Mouse (Mus musculus) liver, embryonic 11.5 days (tissue): ENCODE results near the gene Hps4. TPM values are rescaled to one million over a fixed set of nuclear protein-coding genes. Genes with fewer than 3 reads are reported as not detected.

Experiments
- ATAC-seq: fragments of 200-750 bp; cut with Nextera tagmentation; replicated peaks from 2 replicates; pipeline ENCODE4 v1.8.0; 2017; ENCODE audit warnings: moderate number of reproducible peaks, mild to moderate bottlenecking, moderate TSS enrichment, moderate library complexity; ENCODE audit not compliant: low FRiP score
- DNase-seq: peaks from one replicate; pipeline ENCODE4 v3.0.0-alpha.2; 2017; ENCODE audit warnings: low spot score
- H3K27ac ChIP-seq: fragments of 300-500 bp; sonication (generic); 2 replicates; pipeline ENCODE4 v1.5.1; 2014; ENCODE audit warnings: mild to moderate bottlenecking, low read depth, low read length, control low read depth
- H3K27me3 ChIP-seq: fragments of 300-500 bp; sonication (generic); replicated peaks from 2 replicates; pipeline ENCODE4 v1.6.1; 2014; ENCODE audit warnings: low read length, mixed read lengths; ENCODE audit not compliant: control insufficient read depth, insufficient read depth
- H3K36me3 ChIP-seq: fragments of 300-500 bp; sonication (generic); 2 replicates; pipeline ENCODE4 v1.6.1; 2014; ENCODE audit warnings: mild to moderate bottlenecking, low read length, moderate library complexity, mixed read lengths; ENCODE audit not compliant: control insufficient read depth, insufficient read depth
- H3K4me1 ChIP-seq: fragments of 300-500 bp; sonication (generic); replicated peaks from 2 replicates; pipeline ENCODE4 v1.6.1; 2014; ENCODE audit warnings: low read length, mixed read lengths; ENCODE audit not compliant: control insufficient read depth, insufficient read depth
- H3K4me2 ChIP-seq: fragments of 300-500 bp; sonication (generic); 2 replicates; pipeline ENCODE4 v1.6.1; 2014; ENCODE audit warnings: mild to moderate bottlenecking, control low read depth, moderate library complexity
- H3K4me3 ChIP-seq: fragments of 300-500 bp; sonication (generic); 2 replicates; pipeline ENCODE4 v1.5.1; 2014; ENCODE audit warnings: low read depth, low read length, control low read depth
- H3K9ac ChIP-seq: fragments of 300-500 bp; sonication (generic); 2 replicates; pipeline ENCODE4 v1.6.1; 2014; ENCODE audit warnings: low read depth, low read length, control low read depth
- H3K9me3 ChIP-seq: fragments of 300-500 bp; sonication (generic); 2 replicates; pipeline ENCODE4 v1.6.1; 2016; ENCODE audit warnings: low read length, inconsistent platforms, mixed read lengths; ENCODE audit not compliant: control insufficient read depth
- WGBS: fragments of 180-500 bp; shearing (Covaris S2); extraction: QIAGEN DNeasy Blood & Tissue Kit; methylation state at CpG from one replicate; pipeline ENCODE4 v1.1.7; 2014; 5-methylcytosine and 5-hydroxymethylcytosine counted together
- polyA plus RNA-seq: library from polyadenylated mRNA; unstranded; fragments of >200 nt; fragmentation: Nextera tagmentation; extraction: Ambion mirVana; gene quantifications from 2 replicates; pipeline ENCODE4 v1.2.1, GENCODE M21; 2014

Gene Hps4
- polyA plus RNA-seq, 1 experiment from 2014 or later: 32.2 TPM

DNA sequence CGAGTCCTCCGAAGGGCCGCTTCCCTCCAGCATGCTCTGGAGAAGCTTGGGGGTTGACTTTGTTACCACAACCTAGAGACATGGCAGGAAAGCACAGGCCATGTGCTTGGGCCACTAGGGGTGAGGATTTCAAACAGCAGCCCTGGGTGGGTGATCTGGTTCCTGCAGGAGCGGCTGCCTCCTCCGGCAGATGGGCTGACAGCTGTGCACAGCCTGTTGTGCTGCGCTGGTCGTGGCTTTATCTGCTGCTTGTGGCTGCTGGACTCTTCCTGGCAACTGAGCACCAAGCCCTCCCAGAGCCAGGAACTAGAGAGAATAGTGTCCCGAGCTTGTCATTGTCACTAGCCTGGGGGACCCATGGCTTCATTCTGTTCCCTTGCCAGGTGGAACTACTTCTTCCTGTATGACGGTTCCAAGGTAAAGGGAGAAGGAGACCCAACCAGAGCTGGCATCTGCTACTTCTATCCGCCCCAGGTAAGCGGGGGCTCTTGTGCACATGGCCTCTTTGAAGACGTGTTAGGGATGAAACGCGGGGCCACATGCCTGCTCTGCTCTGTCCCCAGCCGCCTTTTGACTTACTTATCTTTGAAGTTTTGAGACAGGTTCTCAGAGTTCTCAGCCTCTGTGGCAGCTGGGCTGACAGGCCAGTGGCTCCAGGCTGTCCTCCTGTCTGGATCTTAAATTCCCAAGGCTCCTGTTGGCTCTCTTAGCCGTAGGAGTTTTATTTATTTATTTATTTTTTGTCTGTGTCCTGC lies 3.5 kb downstream of the Hps4 start:
- DNase-seq (no peak), ATAC-seq (peak; percentile 29; the same call in 1 of the 2 replicates)
- 0 out of 2 replicates have a peak overlapping the region, but pooled peaks have one; percentile 8 for H3K27ac ChIP-seq
- WGBS: 64% methylated on average over 16 of the region's 16 CpGs
- H3K4me3 ChIP-seq: no peak overlapping the region
- peak overlapping the region; percentile 36 for H3K4me2 ChIP-seq
- H3K27me3 ChIP-seq: no peaks in the 10 kb centered on the region
- H3K36me3 ChIP-seq: peaks cover 6% of the 10 kb centered on the region
- no peaks in the 10 kb centered on the region for H3K9me3 ChIP-seq
- no peak overlapping the region for H3K9ac ChIP-seq
- peaks cover 33% of the 10 kb centered on the region for H3K4me1 ChIP-seq

DNA sequence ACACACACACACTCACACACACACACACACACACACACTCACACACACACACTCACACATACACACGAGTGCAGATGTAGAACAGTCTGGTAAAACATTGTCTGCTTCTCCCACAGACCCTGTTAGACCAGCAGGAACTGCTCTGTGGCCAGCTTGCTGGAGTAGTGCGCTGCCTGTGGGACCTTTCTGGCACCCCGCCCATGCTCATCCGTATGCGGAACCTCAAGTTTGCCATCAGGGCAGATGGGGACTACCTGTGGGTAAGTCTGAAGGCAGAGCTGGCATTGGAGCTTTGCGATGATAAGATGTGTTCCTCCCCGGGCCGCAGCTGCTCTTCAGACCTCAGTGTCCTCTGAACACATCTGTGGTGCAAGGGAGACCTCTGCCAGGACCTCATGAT lies 6.3 kb downstream of the Hps4 start:
- H3K4me1 ChIP-seq: peaks cover 20% of the 10 kb centered on the region
- WGBS: 90% methylated on average over 8 of the region's 8 CpGs
- H3K36me3 ChIP-seq: peaks cover 9% of the 10 kb centered on the region
- no peaks in the 10 kb centered on the region for H3K9me3 ChIP-seq
- H3K4me3 ChIP-seq: no peak overlapping the region
- no peak overlapping the region for H3K9ac ChIP-seq
- H3K27me3 ChIP-seq: no peaks in the 10 kb centered on the region
- H3K4me2 ChIP-seq: no peak overlapping the region
- H3K27ac ChIP-seq: no peak overlapping the region
- no peak for ATAC-seq
- DNase-seq: no peak

DNA sequence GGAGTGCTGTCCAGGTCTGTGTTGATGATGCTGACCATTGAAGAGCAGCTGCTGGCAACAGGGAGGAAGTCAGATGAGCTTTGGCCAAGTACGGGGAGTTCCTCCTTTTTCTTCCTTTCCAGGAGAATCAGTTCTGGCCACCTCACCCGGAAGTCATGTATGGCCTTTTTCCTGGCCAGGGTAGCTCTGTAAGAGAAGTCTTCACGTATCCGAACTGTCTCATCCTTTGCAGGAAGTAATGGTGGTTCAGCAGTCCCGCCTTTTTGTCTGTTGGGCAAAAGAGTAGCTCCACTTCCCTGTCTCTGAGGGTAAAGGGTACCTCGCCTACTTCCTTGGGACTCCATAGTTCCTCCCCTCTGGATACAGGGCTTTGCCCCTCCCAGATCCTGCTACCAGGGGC lies 12.6 kb downstream of the Hps4 start:
- ATAC-seq: 0 out of 2 replicates have a peak, but pooled peaks have one; percentile 7
- H3K4me2 ChIP-seq: peak overlapping the region; percentile 22
- H3K27me3 ChIP-seq: no peaks in the 10 kb centered on the region
- DNase-seq: no peak
- peaks cover 8% of the 10 kb centered on the region for H3K36me3 ChIP-seq
- peak overlapping the region; percentile 19; the same call in 1 of the 2 replicates for H3K27ac ChIP-seq
- no peaks in the 10 kb centered on the region for H3K9me3 ChIP-seq
- no peak overlapping the region for H3K4me3 ChIP-seq
- WGBS: 55% methylated on average over 6 of the region's 6 CpGs
- peaks cover 22% of the 10 kb centered on the region for H3K4me1 ChIP-seq
- H3K9ac ChIP-seq: no peak overlapping the region

DNA sequence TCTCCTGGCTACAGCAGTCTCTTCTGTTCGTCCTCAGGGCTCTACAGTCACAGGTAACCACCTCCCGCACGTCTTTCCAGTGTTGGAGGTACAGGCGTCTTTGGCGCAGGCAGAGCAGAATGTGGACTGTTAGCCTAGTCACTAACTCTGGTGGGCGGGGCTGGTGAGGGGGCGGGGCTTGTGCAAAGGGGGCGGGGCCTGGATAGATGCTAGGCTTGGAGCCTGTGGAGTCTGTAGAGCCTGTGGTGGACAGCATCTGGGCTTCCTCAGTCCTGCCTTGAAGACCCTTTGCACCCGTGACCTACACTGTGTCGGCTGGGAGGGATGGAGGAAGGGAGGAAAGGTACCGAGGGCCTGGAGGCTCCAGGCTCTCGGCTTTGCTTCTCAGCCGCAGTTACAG lies 13.0 kb downstream of the Hps4 start, which contains the start of gene Gm6583:
Gene Gm6583, minus strand, starts transcription at position 124 of the 400 bp plus-strand sequence.
- Histone ChIP-seq H3K9me3 (no peaks in the 10 kb centered on the region), H3K4me2 (peak within 1 kb of the TSS; percentile 22), H3K4me1 (peaks cover 22% of the 10 kb centered on the region), H3K9ac (no peak within 1 kb of the TSS), H3K4me3 (no peak within 1 kb of the TSS), H3K36me3 (peaks cover 8% of the 10 kb centered on the region), H3K27ac (peak within 1 kb of the TSS; percentile 19; the same call in 1 of the 2 replicates), H3K27me3 (no peaks in the 10 kb centered on the region)
- ATAC-seq (peak; percentile 61), DNase-seq (peak; percentile 52)
- 42% methylated on average over 13 of the region's 13 CpGs for WGBS

DNA sequence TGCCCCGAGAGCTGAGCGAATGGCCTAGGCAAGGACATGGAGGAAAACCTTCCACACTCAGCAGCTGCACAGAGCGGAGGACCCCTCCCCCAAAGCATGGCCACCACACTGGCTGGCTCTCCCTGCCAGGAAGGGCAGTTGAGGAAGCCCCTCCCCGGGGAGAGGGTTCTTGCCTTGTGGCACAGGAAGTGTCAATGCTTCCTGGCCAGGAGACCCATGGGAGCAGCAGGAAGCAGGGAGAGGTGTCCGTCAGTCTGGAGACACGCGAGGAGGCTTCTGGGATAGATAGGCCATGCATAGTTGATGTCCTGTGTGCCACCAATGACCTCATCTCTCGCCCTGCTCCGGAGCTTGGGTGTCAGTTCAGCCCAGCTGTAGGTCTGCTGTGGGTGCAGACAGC lies 13.4 kb downstream of the Hps4 start:
- Histone ChIP-seq H3K36me3 (peaks cover 8% of the 10 kb centered on the region), H3K4me3 (no peak overlapping the region), H3K27me3 (no peaks in the 10 kb centered on the region), H3K27ac (peak overlapping the region; percentile 6; the same call in 1 of the 2 replicates), H3K4me2 (no peak overlapping the region), H3K9me3 (no peaks in the 10 kb centered on the region), H3K9ac (no peak overlapping the region), H3K4me1 (peaks cover 22% of the 10 kb centered on the region)
- no peak for DNase-seq
- 74% methylated on average over 9 of the region's 9 CpGs for WGBS
- ATAC-seq: peak; percentile 8; the same call in 1 of the 2 replicates

DNA sequence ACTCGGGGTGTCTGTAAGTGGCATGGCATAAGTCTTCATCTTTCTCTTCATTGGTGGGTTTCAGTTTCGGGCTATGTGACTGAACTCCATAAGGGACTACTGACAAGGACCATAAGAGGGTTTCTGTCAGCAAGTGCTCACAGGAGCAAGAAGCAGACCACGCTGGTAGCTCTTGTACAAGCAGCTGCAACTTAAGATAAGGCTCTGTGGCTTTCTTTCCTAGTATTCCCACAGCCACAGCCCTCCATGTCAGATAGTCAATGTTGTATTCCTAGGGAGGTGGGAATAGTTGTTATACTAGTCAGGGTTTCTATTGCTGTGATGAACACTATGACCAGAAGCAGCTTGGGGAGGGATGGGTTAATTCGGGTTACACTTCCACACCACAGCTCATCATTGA lies 16.6 kb downstream of the Hps4 start:
- DNase-seq: no peak
- Histone ChIP-seq H3K9ac (no peak overlapping the region), H3K4me1 (peaks cover 22% of the 10 kb centered on the region), H3K9me3 (no peaks in the 10 kb centered on the region), H3K27ac (peak overlapping the region; percentile 87), H3K4me2 (peak overlapping the region; percentile 52), H3K4me3 (no peak overlapping the region), H3K27me3 (no peaks in the 10 kb centered on the region), H3K36me3 (peaks cover 14% of the 10 kb centered on the region)
- WGBS: 41% methylated on average over 4 of the region's 4 CpGs
- peak; percentile 88 for ATAC-seq

DNA sequence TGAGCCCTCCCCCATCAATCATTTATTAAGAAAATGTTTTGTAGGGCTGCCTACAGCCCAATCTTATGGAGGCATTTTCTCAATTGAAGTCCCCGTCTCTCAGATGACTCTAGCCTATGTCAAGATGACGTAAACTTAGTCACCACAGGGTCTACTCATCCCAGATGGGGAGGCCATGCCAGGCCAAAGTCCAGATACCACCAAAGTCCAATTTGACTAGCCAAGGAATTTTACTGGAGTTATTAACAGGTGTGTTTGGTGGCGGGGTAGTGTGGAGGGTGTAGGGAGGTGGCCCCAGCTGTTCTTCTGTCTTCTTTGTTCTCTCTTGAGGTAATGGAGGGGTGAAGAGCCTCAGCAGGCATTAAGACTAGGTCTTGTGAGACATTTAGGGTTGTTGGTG lies 17.2 kb downstream of the Hps4 start:
- no peaks in the 10 kb centered on the region for H3K9me3 ChIP-seq
- 84% methylated on average over 3 of the region's 3 CpGs for WGBS
- ATAC-seq (no peak), DNase-seq (no peak)
- no peak overlapping the region for H3K4me3 ChIP-seq
- H3K27me3 ChIP-seq: no peaks in the 10 kb centered on the region
- peaks cover 18% of the 10 kb centered on the region for H3K36me3 ChIP-seq
- H3K9ac ChIP-seq: no peak overlapping the region
- H3K4me2 ChIP-seq: peak overlapping the region; percentile 52
- H3K27ac ChIP-seq: peak overlapping the region; percentile 87
- peaks cover 22% of the 10 kb centered on the region for H3K4me1 ChIP-seq

DNA sequence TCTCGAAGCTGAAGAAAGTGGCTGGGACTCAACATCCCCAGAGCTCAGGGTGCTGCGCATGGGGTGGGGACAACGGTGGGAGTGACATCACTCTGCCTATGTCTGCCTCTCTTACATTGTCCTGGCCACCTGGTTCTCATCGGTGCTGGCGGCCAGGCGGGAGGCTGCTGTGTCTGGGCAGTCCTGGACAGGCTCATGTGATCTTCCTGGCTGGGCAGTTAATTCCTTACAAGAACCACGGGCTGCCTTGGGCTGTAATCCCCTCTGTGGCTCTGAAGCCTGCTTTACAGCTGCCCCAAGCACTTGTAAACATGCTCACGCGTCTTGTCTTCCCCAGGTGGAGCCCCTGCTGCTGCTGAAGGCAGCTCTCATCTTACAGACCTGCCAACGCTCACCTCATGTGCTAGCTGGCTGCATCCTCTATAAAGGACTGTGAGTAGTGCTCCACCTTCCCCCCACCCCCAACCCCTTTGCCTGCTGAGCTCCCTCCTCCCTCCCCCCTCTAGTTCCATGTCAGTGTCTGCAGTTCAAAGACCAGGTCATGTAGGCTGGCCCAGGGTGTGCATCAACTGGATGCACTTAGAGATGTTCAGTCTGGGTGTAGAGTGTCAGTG lies 21.4 kb downstream of the Hps4 start:
- no peak for ATAC-seq
- no peak overlapping the region for H3K4me3 ChIP-seq
- no peak overlapping the region for H3K27ac ChIP-seq
- peaks cover 13% of the 10 kb centered on the region; the same call in 1 of the 2 replicates for H3K36me3 ChIP-seq
- peaks cover 7% of the 10 kb centered on the region for H3K4me1 ChIP-seq
- H3K4me2 ChIP-seq: no peak overlapping the region
- WGBS: 73% methylated on average over 10 of the region's 10 CpGs
- H3K9me3 ChIP-seq: no peaks in the 10 kb centered on the region
- H3K9ac ChIP-seq: no peak overlapping the region
- no peak for DNase-seq
- no peaks in the 10 kb centered on the region for H3K27me3 ChIP-seq
